Mouse (Mus musculus) embryonic fibroblast, embryonic 13.5 days (primary cell): ENCODE results near the gene Phf23. TPM values are rescaled to one million over a fixed set of nuclear protein-coding genes. Genes with fewer than 3 reads are reported as not detected.
"Not testable (repeated sequence)": the region's sequence is repeated elsewhere in the genome, so short reads cannot be mapped to it uniquely, and the experiment has no call there.

Experiments used
- H3K27ac ChIP-seq: 2 replicates; pipeline ENCODE4 v1.5.1; 2012; ENCODE audit warnings: low read length, control low read depth, inconsistent platforms; ENCODE audit not compliant: insufficient read depth
- H3K4me1 ChIP-seq: 2 replicates; pipeline ENCODE4 v1.6.1; 2011; ENCODE audit warnings: low read length; ENCODE audit not compliant: control insufficient read depth, insufficient read depth
- H3K4me3 ChIP-seq: 2 replicates; pipeline ENCODE4 v1.5.1; 2011; ENCODE audit warnings: mild to moderate bottlenecking, control low read depth, low read length; ENCODE audit not compliant: insufficient read depth
- CTCF ChIP-seq: IDR thresholded peaks from 2 replicates; pipeline ENCODE4 v1.5.1; 2011; ENCODE audit warnings: mild to moderate bottlenecking, control low read depth, low read length, moderate library complexity, borderline replicate concordance; ENCODE audit not compliant: insufficient read depth
- POLR2A ChIP-seq: IDR thresholded peaks from 2 replicates; pipeline ENCODE4 v1.6.1; 2011; ENCODE audit warnings: low read depth, mild to moderate bottlenecking, control low read depth, low read length, moderate library complexity
- polyA plus RNA-seq: library from polyadenylated mRNA; stranded (reverse); fragments of >200 nt; gene quantifications from 2 replicates; pipeline ENCODE4 v1.2.4, GENCODE M21; 2011; ENCODE audit warnings: low read depth; ENCODE audit not compliant: missing spikeins, insufficient read length

Phf23 gene
- polyA plus RNA-seq = 78.6 and 89.1 TPM in 2 replicates

DNA sequence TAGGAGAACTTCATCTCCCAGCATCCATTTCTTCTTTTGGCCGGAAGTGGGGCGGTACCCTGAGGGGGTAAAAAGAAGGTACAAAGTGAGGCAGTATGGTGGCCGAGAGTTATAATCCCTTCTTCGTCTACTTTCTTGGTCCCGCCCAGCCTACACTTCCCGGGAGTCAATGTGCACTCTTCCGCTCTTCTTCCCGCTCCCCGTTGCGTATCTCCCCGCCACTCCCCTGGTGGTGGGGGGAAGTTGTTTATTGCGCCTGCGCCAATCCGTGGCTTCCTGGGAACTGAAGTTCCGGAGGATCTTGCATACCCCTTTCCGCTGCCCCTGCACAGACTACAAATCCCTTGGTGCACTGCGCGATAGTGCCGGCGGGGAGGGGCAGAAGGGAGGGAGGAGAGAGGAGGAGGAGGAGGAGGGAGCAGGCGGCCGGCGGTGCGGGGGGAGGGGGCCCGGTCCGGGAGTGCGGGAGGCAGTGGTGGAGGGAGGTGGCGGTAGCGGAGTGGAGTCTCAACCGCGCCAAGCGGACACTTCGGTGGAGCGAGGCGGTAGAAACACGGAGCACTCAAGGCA is at the start of gene Phf23:
Gene Phf23, plus strand, starts transcription at position 387 of the 570 bp plus-strand sequence.
- no peak for TF ChIP-seq CTCF
- TF ChIP-seq POLR2A = peak; percentile 82
- peak within 1 kb of the TSS; percentile 96 for H3K27ac ChIP-seq
- peak within 1 kb of the TSS; percentile 79 for H3K4me3 ChIP-seq
- H3K4me1 ChIP-seq = 0 out of 2 replicates have a peak, but pooled peaks cover 3% of the 10 kb centered on the region

DNA sequence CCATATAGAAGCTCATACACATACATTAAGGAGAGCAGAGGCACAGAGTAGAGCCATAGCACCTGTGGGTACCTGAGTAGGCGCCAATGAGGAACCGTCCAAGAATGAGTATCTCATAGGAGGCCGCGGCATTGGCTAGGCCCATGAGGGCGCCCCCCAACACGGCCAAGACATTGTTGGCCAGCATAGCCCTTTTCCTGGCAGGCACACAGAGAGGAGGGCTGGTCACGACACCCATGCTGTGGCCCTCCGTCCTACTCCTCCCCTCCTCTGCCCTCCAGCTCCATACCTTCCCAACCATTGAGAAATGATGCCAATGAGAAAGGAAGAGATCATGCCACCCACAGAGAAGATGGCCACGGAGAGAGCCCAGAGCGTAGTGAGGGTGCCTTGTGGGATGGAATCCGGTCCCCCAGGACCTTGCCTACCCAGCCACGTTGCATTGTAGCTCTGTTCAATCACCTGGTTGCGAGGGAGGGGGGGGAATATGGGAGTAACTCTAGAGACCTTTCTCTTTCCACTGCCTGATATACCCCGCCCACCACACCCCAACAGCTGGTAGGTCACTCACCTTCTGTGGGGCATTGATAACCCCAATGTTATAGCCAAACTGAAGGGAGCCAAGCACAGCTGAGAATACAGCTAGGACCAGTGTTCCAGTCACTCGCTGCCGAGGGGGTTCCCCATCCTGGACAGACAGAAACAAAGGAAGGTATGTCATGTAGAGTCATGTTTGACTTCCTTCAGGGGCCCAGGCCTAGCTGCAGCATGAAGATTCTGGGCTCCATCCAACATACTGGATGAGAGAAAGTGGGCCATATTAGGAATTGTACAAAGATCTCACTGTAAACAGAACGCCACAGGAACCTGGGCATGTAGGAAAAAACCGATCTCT is 49.3 kb upstream of the Phf23 start:
- H3K4me3 ChIP-seq = no peak overlapping the region
- TF ChIP-seq CTCF = no peak
- TF ChIP-seq POLR2A = no peak
- no peak overlapping the region for H3K27ac ChIP-seq
- H3K4me1 ChIP-seq = no peaks in the 10 kb centered on the region

DNA sequence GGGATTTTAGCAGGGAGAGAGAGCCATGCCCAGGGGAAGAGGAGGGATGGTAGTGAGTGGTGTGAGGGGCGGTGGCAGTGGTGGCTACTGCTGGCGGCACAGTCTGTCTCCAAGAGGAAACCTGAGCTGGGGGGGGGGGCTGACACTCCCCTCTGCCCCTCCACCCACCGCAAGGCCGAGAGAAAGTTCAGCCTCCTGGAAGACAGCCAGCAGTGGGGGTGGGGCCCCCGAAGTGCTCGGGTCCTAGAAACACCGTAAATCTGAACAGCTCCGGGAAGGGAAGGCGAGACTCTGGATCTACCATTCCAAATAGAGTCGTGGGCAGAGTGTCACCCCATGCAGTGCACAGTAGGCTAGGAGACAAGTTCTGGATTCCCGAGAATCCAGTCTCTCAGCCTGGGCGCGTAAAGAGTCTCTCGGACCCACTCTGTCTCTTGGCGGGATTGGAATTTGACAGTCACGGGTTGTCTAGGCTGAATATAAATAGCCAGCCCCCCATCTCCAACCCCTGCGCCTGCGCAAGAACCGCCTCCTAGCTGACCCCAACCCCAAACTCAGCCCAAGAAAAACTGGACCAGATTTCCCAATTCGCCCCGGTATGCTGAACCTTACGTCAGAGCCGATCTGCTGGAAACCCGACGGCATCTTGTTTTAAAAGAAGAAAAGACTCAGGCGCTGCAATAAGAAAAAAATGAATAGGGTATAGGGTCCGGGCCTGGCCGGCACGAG is 48.1 kb upstream of the Phf23 start:
- Histone ChIP-seq H3K4me1 (no peaks in the 10 kb centered on the region), H3K4me3 (peak overlapping the region; percentile 50), H3K27ac (no peak overlapping the region)
- TF ChIP-seq CTCF (no peak), POLR2A (no peak)

DNA sequence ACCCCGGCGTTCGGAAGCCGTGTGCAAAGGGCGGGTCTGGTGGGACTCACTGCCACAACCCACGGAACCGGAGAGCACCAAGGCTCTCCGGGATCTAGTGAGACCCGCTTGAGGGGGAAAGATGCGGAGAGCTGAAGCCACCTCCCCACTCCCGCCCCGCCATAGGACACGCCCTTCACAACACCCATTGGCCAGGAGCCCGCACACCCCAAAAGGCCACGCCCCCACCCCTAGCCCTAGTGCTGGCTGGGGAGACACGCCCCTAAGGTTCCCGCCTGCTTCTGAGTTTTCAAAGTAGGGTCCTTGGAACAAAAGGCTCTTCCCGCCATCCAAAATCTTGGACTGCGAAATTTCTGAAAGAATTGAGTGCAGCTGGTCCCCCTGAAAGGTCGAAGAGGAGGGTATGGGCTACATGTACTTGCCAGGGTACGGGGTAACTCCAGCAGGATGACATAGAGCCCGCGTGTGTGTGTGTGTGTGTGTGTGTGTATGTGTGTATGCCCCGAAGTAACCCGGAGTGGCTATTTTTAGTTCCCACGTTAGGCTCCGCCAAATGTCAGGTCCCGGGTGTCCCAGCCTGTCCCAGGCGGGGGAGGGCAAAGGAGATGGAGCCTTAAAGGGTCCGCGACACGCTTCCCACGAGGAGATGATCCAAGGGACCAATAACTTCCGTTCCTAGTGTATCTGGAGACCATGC is 47.4 kb upstream of the Phf23 start, which contains the start of gene Slc2a4:
Gene Slc2a4, minus strand, starts transcription at position 123 of the 697 bp plus-strand sequence.
- no peaks in the 10 kb centered on the region for H3K4me1 ChIP-seq
- no peak within 1 kb of the TSS for H3K27ac ChIP-seq
- peak within 1 kb of the TSS; percentile 50 for H3K4me3 ChIP-seq
- TF ChIP-seq CTCF (no peak), POLR2A (peak; percentile 52; the same call in 1 of the 2 replicates)

DNA sequence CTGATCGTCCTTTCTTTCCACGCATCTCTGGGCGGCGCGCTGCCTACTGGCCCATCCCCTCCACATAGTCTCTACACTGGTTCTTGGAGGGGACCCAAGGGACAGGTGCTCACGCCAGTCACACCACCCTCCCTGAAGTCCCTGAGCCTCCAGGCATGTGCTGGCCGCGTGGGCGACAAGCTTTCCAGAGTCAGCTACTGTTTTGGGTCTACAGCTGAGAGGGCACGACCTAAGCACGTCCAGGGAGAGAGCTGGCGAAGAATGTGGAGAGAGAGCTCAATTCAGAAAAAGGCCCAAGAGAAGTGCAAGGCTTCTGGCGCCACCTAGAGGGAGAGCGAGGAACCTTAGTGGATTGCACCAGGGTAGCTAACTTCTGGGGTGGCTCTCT is 46.8 kb upstream of the Phf23 start:
- H3K4me1 ChIP-seq = no peaks in the 10 kb centered on the region
- H3K27ac ChIP-seq = no peak overlapping the region
- TF ChIP-seq CTCF (peak; percentile 63; the same call in 1 of the 2 replicates), POLR2A (no peak)
- H3K4me3 ChIP-seq = peak overlapping the region; percentile 23

DNA sequence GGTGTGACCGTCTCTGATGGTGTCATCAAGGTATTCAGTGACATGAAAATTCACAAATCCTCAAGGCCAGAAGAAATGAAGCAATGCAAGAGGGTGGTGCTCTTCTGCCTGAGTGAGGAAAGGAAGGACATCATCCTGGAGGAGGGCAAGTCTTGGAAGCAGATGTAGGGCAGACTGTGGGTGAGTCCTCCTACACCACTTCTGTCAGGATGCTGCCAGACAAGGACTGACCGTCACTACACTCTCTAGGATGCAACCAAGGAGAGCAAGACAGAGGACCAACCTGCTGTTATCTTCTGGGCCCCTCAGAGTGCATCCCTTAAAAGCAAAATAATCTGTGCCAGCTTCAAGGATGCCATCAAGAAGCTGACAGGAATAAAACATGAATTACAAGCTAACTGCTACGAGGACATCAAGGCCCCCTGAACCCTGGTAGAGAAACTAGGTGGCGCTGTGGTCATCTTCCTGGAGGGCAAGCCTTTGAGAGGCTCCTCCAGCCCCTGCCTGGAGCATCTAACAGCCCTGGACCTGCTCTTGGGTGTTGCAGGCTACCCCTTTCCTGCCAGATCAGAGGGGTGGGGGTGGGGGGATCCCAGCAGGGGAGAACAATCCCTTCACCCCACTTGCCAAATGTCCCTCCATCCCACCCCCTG is 44.6 kb upstream of the Phf23 start:
- no peak overlapping the region for H3K27ac ChIP-seq
- H3K4me1 ChIP-seq = no peaks in the 10 kb centered on the region
- no peak overlapping the region for H3K4me3 ChIP-seq
- TF ChIP-seq CTCF (no peak), POLR2A (no peak)

DNA sequence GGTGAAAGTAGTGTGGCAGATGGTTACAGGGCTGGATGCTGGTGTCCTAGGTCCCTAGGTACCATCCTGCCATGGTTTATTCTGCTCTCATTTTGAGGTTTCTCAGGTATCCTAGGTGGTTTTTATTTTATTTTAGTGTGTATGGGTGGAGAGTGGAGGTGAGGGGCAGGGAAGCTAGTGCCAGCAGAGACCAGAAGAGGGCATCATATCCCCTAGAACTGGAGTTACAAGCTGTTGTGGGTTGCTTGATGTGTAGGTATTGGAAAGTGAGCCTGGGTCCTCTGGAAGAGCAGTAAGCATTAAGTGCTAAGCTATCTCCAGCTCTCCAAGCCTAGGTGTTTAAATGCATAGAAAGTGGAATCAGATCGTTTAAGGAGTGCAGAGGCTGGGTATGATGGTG is 43.3 kb upstream of the Phf23 start:
- no peak overlapping the region for H3K4me3 ChIP-seq
- H3K4me1 ChIP-seq = no peaks in the 10 kb centered on the region
- TF ChIP-seq POLR2A (no peak), CTCF (no peak)
- H3K27ac ChIP-seq = no peak overlapping the region

DNA sequence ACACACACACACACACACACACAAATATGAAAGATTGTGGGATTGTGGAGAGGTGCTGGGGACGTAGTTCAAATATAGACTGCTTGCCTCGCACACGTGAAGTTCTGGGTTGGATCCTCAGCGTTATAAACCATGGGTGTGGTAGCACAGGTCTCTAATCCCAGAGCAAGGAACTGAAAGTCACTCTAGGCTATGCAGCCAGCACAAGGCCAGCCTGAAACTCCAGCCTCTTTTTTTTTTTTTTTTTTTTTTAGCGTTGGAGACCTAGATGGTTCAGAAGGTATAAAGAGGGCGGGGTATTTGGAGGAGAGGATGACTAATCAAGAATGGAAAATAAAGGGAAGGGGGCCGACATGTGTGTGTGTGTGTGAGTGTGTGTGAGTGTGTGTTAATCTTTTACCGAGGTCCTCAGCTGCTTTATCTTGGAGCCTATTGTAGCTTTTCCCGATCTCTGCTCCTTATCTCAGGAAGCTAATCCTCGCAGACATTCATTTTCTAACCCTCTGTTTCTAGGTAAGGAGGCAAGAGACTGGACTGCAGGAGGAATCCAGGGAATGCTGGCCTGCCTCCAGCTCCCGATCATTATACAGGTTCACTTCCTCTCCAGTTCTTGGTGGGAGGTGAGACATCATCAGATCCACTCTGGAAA is 42.2 kb upstream of the Phf23 start:
- H3K4me1 ChIP-seq = no peaks in the 10 kb centered on the region
- no peak overlapping the region for H3K4me3 ChIP-seq
- TF ChIP-seq CTCF = no peak
- TF ChIP-seq POLR2A = no peak
- H3K27ac ChIP-seq = no peak overlapping the region

DNA sequence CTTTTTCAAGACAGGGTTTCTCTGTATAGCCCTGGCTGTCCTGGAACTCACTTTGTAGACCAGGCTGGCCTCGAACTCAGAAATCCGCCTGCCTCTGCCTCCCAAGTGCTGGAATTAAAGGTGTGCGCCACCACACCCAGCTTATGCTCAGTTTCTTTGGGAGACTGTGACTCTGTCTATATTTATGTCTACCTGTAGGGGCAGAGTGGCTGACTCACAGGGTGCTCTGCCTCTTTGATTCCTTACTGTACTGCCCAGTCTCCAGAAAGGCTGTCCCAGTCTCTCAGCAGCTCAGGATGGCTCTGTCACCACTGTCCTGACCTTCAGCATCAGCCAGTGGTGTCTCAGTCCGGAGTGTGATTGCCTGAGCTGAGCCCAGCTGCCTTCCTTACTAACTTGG is 40.0 kb upstream of the Phf23 start:
- H3K27ac ChIP-seq, H3K4me3 ChIP-seq, H3K4me1 ChIP-seq: not testable (repeated sequence)
